9 mouse cellular contexts compared by ENCODE assay signal in genomic region chr14:122450496-122451382, GRCm38 (mm10). TPM values are rescaled to one million over a fixed set of nuclear protein-coding genes. Genes with fewer than 3 reads are reported as not detected.
DNase-seq lines count a peak whose midpoint lies in the region; ATAC-seq lines count a peak whose summit lies in the region.
"Had no signal": no experiment of that assay in that cellular context is flagged by ENCODE, and none has a peak within 500 bp of the region (broad histone marks: within the 10 kb centered on the region; RNA-seq: fewer than 3 reads in every experiment).

Gm5089 (minus strand) TSS chr14:122451115.

- H3K9ac ChIP-seq in stomach, embryonic 16.5 days (ENCODE audit: low read length) = peak within 1 kb of the TSS; percentile 55; the same call in 1 of the 2 replicates

- peak; percentile 40 to 56 for DNase-seq in heart, adult 18-20 months
- DNase-seq in heart, postnatal 25 days (ENCODE audit: low spot score) = no peak
- DNase-seq in cerebellum, postnatal 10 days = peak; percentile 87 to 95
- DNase-seq in heart, postnatal 10 days = peak; percentile 29 to 38
- DNase-seq in large intestine, adult 2 months (ENCODE audit: low read depth, low spot score) = peak; percentile 36
- peak; percentile 43 for DNase-seq in mesoderm, embryonic 11.5 days (ENCODE audit: low read depth, low spot score)
- no peak for DNase-seq in spleen, postnatal 10 days (ENCODE audit: low spot score in 2 of 2)

- intact Hi-C loops in heart, postnatal 25 days (cut with DNase I) = no loop called here
- intact Hi-C loops in heart, postnatal 10 days (cut with DNase I) = no loop called here

- H3K4me2 ChIP-seq in stomach, embryonic 16.5 days (ENCODE audit: low read depth, low read length) = peak within 1 kb of the TSS; percentile 64

- H3K4me3 ChIP-seq in stomach, embryonic 16.5 days (replicated peaks; ENCODE audit: low read length) = peak within 1 kb of the TSS; percentile 38

- H3K27me3 ChIP-seq in stomach, embryonic 16.5 days (ENCODE audit: control insufficient read depth, insufficient read depth, low read length) = peaks cover 77% of the 10 kb centered on the region

- 1% methylated on average over 59 of the region's 59 CpGs for WGBS in large intestine, adult 2 months
- under 1% methylated on average over 59 of the region's 59 CpGs for WGBS in stomach, embryonic 16.5 days

- H3K4me1 ChIP-seq in stomach, embryonic 16.5 days (ENCODE audit: control insufficient read depth, insufficient read depth, low read length) = peaks cover 6% of the 10 kb centered on the region

- no peak within 1 kb of the TSS for H3K27ac ChIP-seq in stomach, embryonic 16.5 days (ENCODE audit: low read length)

- H3K36me3 ChIP-seq in stomach, embryonic 16.5 days (ENCODE audit: control insufficient read depth, insufficient read depth, low read length) = no peaks in the 10 kb centered on the region
- H3K36me3 ChIP-seq: G1E had no signal

- ATAC-seq in stomach, embryonic 16.5 days (ENCODE audit: insufficient read depth, low FRiP score) = 0 out of 2 replicates have a peak, but pooled peaks have one; percentile 56

- no peaks in the 10 kb centered on the region for H3K9me3 ChIP-seq in stomach, embryonic 16.5 days (replicated peaks; ENCODE audit: control insufficient read depth, low read length)
- H3K9me3 ChIP-seq: G1E had no signal

RNA-seq across cellular contexts. Expression of gene Gm5089, which starts in this region (rescaled TPM):
- not detected for total RNA-seq in heart, adult 18-20 months (2021)
- total RNA-seq in heart, postnatal 25 days (2021) = not detected
- not detected for total RNA-seq in heart, postnatal 10 days (2021)
- 0.07 TPM in 1 of 2 replicates, not detected in the other for polyA plus RNA-seq in large intestine, adult 2 months (2012; rRNA removed)
- polyA plus RNA-seq in stomach, embryonic 16.5 days (2015; fragmentation: Nextera tagmentation; extraction: Ambion mirVana) = not detected in 2 replicates
- polyA plus RNA-seq: G1E had no signal

Comparison
In these comparisons a context has a peak if more than half of its experiments do, and no peak if none do; other contexts are left out.
1. Peak in DNase-seq in heart, adult 18-20 months; RNA of the gene not detected or under 1 TPM.
2. Peak in DNase-seq in heart, postnatal 10 days; RNA of the gene not detected or under 1 TPM.
3. Peak in DNase-seq in large intestine, adult 2 months; RNA of the gene not detected or under 1 TPM.
4. Peak in ATAC-seq, H3K4me3 ChIP-seq, H3K9ac ChIP-seq and H3K4me2 ChIP-seq in stomach, embryonic 16.5 days; RNA of the gene not detected or under 1 TPM.
5. DNase-seq: peak in cerebellum, postnatal 10 days (2 of 2) and mesoderm, embryonic 11.5 days (single experiment); none in heart, postnatal 25 days (single experiment) and spleen, postnatal 10 days (0 of 2).